Mouse (Mus musculus): Measurements from ENCODE around the gene Fubp1. TPM values are rescaled to one million over a fixed set of nuclear protein-coding genes. Genes with fewer than 3 reads are reported as not detected.

The Fubp1 gene
- 133 TPM for polyA plus RNA-seq (2017; shearing (Covaris generic))

GRCm38 (mm10) chr3:152209967-152210634 lies at the start of gene Fubp1, which contains the start of gene Dnajb4:
Fubp1 (plus strand) TSS chr3:152210422.
Dnajb4 (minus strand) TSS chr3:152210302.

GRCm38 (mm10) chr3:152166099-152166423 lies 44.2 kb upstream of the Fubp1 start, which contains the start of gene Gipc2:
Gipc2 (minus strand) TSS chr3:152166230.

DNA sequence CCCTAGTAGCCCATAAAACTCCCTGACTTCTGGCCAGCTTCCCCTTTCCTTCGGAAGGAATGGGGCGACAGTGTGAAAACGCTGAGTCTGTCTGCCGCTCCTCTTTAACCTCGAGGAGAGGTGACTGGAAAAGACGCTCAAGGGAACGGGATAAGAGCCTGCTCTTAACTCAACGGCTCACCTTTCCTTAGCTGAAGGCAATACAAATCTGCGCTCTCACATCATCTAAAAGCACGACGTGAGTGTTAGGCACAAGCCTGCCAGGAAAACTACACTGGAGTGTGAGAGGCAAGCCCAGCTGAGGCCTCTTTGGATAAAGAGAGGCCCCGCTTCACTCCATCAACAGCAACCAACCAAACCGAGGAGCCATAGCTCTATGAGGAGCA lies 55.8 kb downstream of the Fubp1 start, which contains the start of gene Nexn:
Gene Nexn, minus strand, starts transcription at position 315 of the 386 bp plus-strand sequence.

Other genes starting within 250 kb of the Fubp1 start
- not detected for gene Gipc2, start 44.2 kb upstream of the Fubp1 start, polyA plus RNA-seq (2017; shearing (Covaris generic))
- gene Dnajb4, start 120 bp upstream of the Fubp1 start, polyA plus RNA-seq (2017; shearing (Covaris generic)): 42.5 TPM
- gene Nexn, start 55.9 kb downstream of the Fubp1 start, polyA plus RNA-seq (2017; shearing (Covaris generic)): 1.9 TPM
- 8.5 TPM for gene Miga1, start 130.0 kb downstream of the Fubp1 start, polyA plus RNA-seq (2017; shearing (Covaris generic))
- 47.5 TPM for gene Usp33, start 136.1 kb downstream of the Fubp1 start, polyA plus RNA-seq (2017; shearing (Covaris generic))
- gene Zzz3, start 185.1 kb downstream of the Fubp1 start, polyA plus RNA-seq (2017; shearing (Covaris generic)): 73.8 TPM